Mouse (Mus musculus): Measurements from ENCODE around the gene C77080. TPM values are rescaled to one million over a fixed set of nuclear protein-coding genes. Genes with fewer than 3 reads are reported as not detected.

Gene C77080
- polyA plus RNA-seq, 1 experiment from 2014 or later, result 12.6 TPM

- H3K4me3 ChIP-seq (replicated peaks), result no peak overlapping the region
- no peaks in the 10 kb centered on the region for H3K36me3 ChIP-seq
- H3K9me3 ChIP-seq, result no peaks in the 10 kb centered on the region
- ATAC-seq (ENCODE audit: insufficient read depth, low FRiP score, low read depth), result no peak
- H3K4me2 ChIP-seq, result no peak overlapping the region
- peak overlapping the region; percentile 66; the same call in 1 of the 2 replicates for H3K27ac ChIP-seq
- H3K9ac ChIP-seq, result no peak overlapping the region
- H3K27me3 ChIP-seq (replicated peaks), result no peaks in the 10 kb centered on the region
- 73% methylated on average over 3 of the region's 3 CpGs for WGBS
- peaks cover 49% of the 10 kb centered on the region for H3K4me1 ChIP-seq
Measured at GRCm38 (mm10) chr4:129235147-129235546, 26.1 kb downstream of the C77080 start.

- ATAC-seq (ENCODE audit: insufficient read depth, low FRiP score, low read depth), result no peak
- no peaks in the 10 kb centered on the region for H3K36me3 ChIP-seq
- H3K4me2 ChIP-seq, result no peak overlapping the region
- H3K9ac ChIP-seq, result no peak overlapping the region
- WGBS, result 40% methylated on average over 7 of the region's 7 CpGs
- peaks cover 48% of the 10 kb centered on the region for H3K4me1 ChIP-seq
- H3K4me3 ChIP-seq (replicated peaks), result no peak overlapping the region
- H3K27me3 ChIP-seq (replicated peaks), result no peaks in the 10 kb centered on the region
- peak overlapping the region; percentile 61; the same call in 1 of the 2 replicates for H3K27ac ChIP-seq
- H3K9me3 ChIP-seq, result no peaks in the 10 kb centered on the region
Measured at GRCm38 (mm10) chr4:129234488-129234887, 26.7 kb downstream of the C77080 start.

- Histone ChIP-seq H3K27me3 (replicated peaks) (no peaks in the 10 kb centered on the region), H3K4me3 (replicated peaks) (no peak overlapping the region), H3K9me3 (no peaks in the 10 kb centered on the region), H3K36me3 (no peaks in the 10 kb centered on the region), H3K4me1 (peaks cover 41% of the 10 kb centered on the region), H3K27ac (peak overlapping the region; percentile 93), H3K4me2 (peak overlapping the region; percentile 41), H3K9ac (no peak overlapping the region)
- peak; percentile 11; the same call in 1 of the 2 replicates for ATAC-seq (ENCODE audit: insufficient read depth, low FRiP score, low read depth)
- WGBS, result 63% methylated on average over 9 of the region's 9 CpGs
Measured at GRCm38 (mm10) chr4:129232561-129233360, 28.4 kb downstream of the C77080 start.

GRCm38 (mm10) chr4:129231594-129232450 lies 29.4 kb downstream of the C77080 start:
- Histone ChIP-seq H3K4me3 (replicated peaks) (peak overlapping the region; percentile 5; the same call in 1 of the 2 replicates), H3K27me3 (replicated peaks) (no peaks in the 10 kb centered on the region), H3K9ac (no peak overlapping the region), H3K27ac (peak overlapping the region; percentile 93), H3K4me1 (peaks cover 47% of the 10 kb centered on the region), H3K36me3 (no peaks in the 10 kb centered on the region), H3K9me3 (no peaks in the 10 kb centered on the region), H3K4me2 (peak overlapping the region; percentile 41)
- peak; percentile 55 for ATAC-seq (ENCODE audit: insufficient read depth, low FRiP score, low read depth)
- 49% methylated on average over 12 of the region's 12 CpGs for WGBS

- H3K4me3 ChIP-seq (replicated peaks), result no peak overlapping the region
- H3K36me3 ChIP-seq, result no peaks in the 10 kb centered on the region
- peak overlapping the region; percentile 41; the same call in 1 of the 2 replicates for H3K4me2 ChIP-seq
- H3K4me1 ChIP-seq, result peaks cover 56% of the 10 kb centered on the region
- 53% methylated on average over 8 of the region's 8 CpGs for WGBS
- peak overlapping the region; percentile 93 for H3K27ac ChIP-seq
- no peaks in the 10 kb centered on the region for H3K9me3 ChIP-seq
- H3K9ac ChIP-seq, result no peak overlapping the region
- ATAC-seq (ENCODE audit: insufficient read depth, low FRiP score, low read depth), result no peak
- no peaks in the 10 kb centered on the region for H3K27me3 ChIP-seq (replicated peaks)
Measured at GRCm38 (mm10) chr4:129230926-129231325, 30.3 kb downstream of the C77080 start.

GRCm38 (mm10) chr4:129227985-129228381 lies 33.2 kb downstream of the C77080 start:
- Histone ChIP-seq H3K9ac (no peak overlapping the region), H3K4me3 (replicated peaks) (no peak overlapping the region), H3K27ac (peak overlapping the region; percentile 42; the same call in 1 of the 2 replicates)

GRCm38 (mm10) chr4:129227170-129227984 lies 33.8 kb downstream of the C77080 start:
- Histone ChIP-seq H3K4me3 (replicated peaks) (peak overlapping the region; percentile 19), H3K27me3 (replicated peaks) (no peaks in the 10 kb centered on the region; the same call in 1 of the 2 replicates), H3K4me2 (peak overlapping the region; percentile 51), H3K9me3 (no peaks in the 10 kb centered on the region), H3K27ac (peak overlapping the region; percentile 42; the same call in 1 of the 2 replicates), H3K9ac (no peak overlapping the region), H3K36me3 (peaks cover 11% of the 10 kb centered on the region; the same call in 1 of the 2 replicates), H3K4me1 (peaks cover 44% of the 10 kb centered on the region)
- WGBS, result 19% methylated on average over 22 of the region's 22 CpGs
- ATAC-seq (ENCODE audit: insufficient read depth, low FRiP score, low read depth), result no peak

More at GRCm38 (mm10) chr4:129227985-129228381, 33.2 kb downstream of the C77080 start:
- peaks cover 11% of the 10 kb centered on the region; the same call in 1 of the 2 replicates for H3K36me3 ChIP-seq
- ATAC-seq (ENCODE audit: insufficient read depth, low FRiP score, low read depth), result no peak
- H3K27me3 ChIP-seq (replicated peaks), result no peaks in the 10 kb centered on the region
- H3K9me3 ChIP-seq, result no peaks in the 10 kb centered on the region
- 42% methylated on average over 8 of the region's 8 CpGs for WGBS
- peak overlapping the region; percentile 51 for H3K4me2 ChIP-seq
- H3K4me1 ChIP-seq, result peaks cover 48% of the 10 kb centered on the region

GRCm38 (mm10) chr4:129226441-129226963 lies 34.7 kb downstream of the C77080 start:
- Histone ChIP-seq H3K9ac (no peak overlapping the region), H3K4me3 (replicated peaks) (no peak overlapping the region), H3K27ac (0 out of 2 replicates have a peak overlapping the region, but pooled peaks have one; percentile 26), H3K4me1 (peaks cover 36% of the 10 kb centered on the region), H3K4me2 (peak overlapping the region; percentile 51), H3K36me3 (peaks cover 13% of the 10 kb centered on the region; the same call in 1 of the 2 replicates), H3K9me3 (no peaks in the 10 kb centered on the region), H3K27me3 (replicated peaks) (no peaks in the 10 kb centered on the region; the same call in 1 of the 2 replicates)
- 25% methylated on average over 5 of the region's 5 CpGs for WGBS
- no peak for ATAC-seq (ENCODE audit: insufficient read depth, low FRiP score, low read depth)

- H3K4me1 ChIP-seq, result peaks cover 35% of the 10 kb centered on the region
- H3K4me2 ChIP-seq, result no peak overlapping the region
- ATAC-seq (ENCODE audit: insufficient read depth, low FRiP score, low read depth), result no peak
- no peak overlapping the region for H3K9ac ChIP-seq
- no peaks in the 10 kb centered on the region for H3K9me3 ChIP-seq
- no peaks in the 10 kb centered on the region; the same call in 1 of the 2 replicates for H3K27me3 ChIP-seq (replicated peaks)
- no peak overlapping the region for H3K27ac ChIP-seq
- no peak overlapping the region for H3K4me3 ChIP-seq (replicated peaks)
- H3K36me3 ChIP-seq, result peaks cover 21% of the 10 kb centered on the region; the same call in 1 of the 2 replicates
- WGBS, result 95% methylated on average over 12 of the region's 12 CpGs
Measured at GRCm38 (mm10) chr4:129225315-129225714, 35.9 kb downstream of the C77080 start.

GRCm38 (mm10) chr4:129223421-129224281 lies 37.6 kb downstream of the C77080 start:
- Histone ChIP-seq H3K9me3 (no peaks in the 10 kb centered on the region), H3K36me3 (peaks cover 36% of the 10 kb centered on the region), H3K4me3 (replicated peaks) (0 out of 2 replicates have a peak overlapping the region, but pooled peaks have one; percentile 5), H3K27me3 (replicated peaks) (no peaks in the 10 kb centered on the region; the same call in 1 of the 2 replicates), H3K9ac (no peak overlapping the region), H3K4me1 (peaks cover 31% of the 10 kb centered on the region), H3K27ac (no peak overlapping the region), H3K4me2 (peak overlapping the region; percentile 44)
- 48% methylated on average over 55 of the region's 55 CpGs for WGBS
- ATAC-seq (ENCODE audit: insufficient read depth, low FRiP score, low read depth), result no peak

Measured in stomach, embryonic 15.5 days (tissue).